Mouse (Mus musculus) myocyte (in vitro differentiated cells): ENCODE data around the gene Gm8298. TPM values are rescaled to one million over a fixed set of nuclear protein-coding genes. Genes with fewer than 3 reads are reported as not detected.

Source experiments
- H3K27me3 ChIP-seq: one replicate; pipeline ENCODE4 v1.6.1; 2011; ENCODE audit not compliant: control insufficient read depth, insufficient read depth, insufficient read length
- H3K36me3 ChIP-seq: one replicate; pipeline ENCODE4 v1.6.1; 2011; ENCODE audit not compliant: control insufficient read depth, insufficient read depth
- H3K4me2 ChIP-seq: one replicate; pipeline ENCODE4 v1.6.1; 2011; ENCODE audit warnings: low read depth, control low read depth
- H3K4me3 ChIP-seq: one replicate; pipeline ENCODE4 v1.5.1; 2011; ENCODE audit warnings: mild to moderate bottlenecking, control low read depth, moderate library complexity
- H3K79me2 ChIP-seq: one replicate; pipeline ENCODE4 v1.6.1; 2011; ENCODE audit not compliant: control insufficient read depth, insufficient read depth
- H3ac ChIP-seq: one replicate; pipeline ENCODE4 v1.6.1; 2011; ENCODE audit not compliant: control insufficient read depth, insufficient read length
- CEBPB ChIP-seq: IDR thresholded peaks from 2 replicates; pipeline ENCODE4 v1.6.1; 2011; ENCODE audit warnings: mild to moderate bottlenecking, moderate library complexity; ENCODE audit not compliant: poor library complexity, insufficient read depth, severe bottlenecking
- E2F4 ChIP-seq: IDR thresholded peaks from one replicate; pipeline ENCODE4 v1.6.1; 2011; ENCODE audit warnings: mild to moderate bottlenecking, control low read depth, moderate library complexity; ENCODE audit not compliant: insufficient read depth
- MAX ChIP-seq: IDR thresholded peaks from one replicate; pipeline ENCODE4 v1.6.1; 2011; ENCODE audit warnings: low read depth, mild to moderate bottlenecking, control low read depth
- MYOD1 ChIP-seq, 3 experiments: IDR thresholded peaks; one replicate each; pipeline ENCODE4 v1.6.1; 2011; ENCODE audit warnings: control low read depth in 2 of 3, low read depth in 2 of 3, mild to moderate bottlenecking in 2 of 3, moderate library complexity in 1 of 3; ENCODE audit not compliant: insufficient read length in 2 of 3, control insufficient read depth in 1 of 3
- MYOG ChIP-seq, 3 experiments: IDR thresholded peaks; one replicate each; pipeline ENCODE4 v1.6.1; 2011; ENCODE audit warnings: control low read depth in 2 of 3, low read depth in 2 of 3, mild to moderate bottlenecking in 2 of 3; ENCODE audit not compliant: insufficient read length in 2 of 3, control insufficient read depth in 1 of 3, insufficient read depth in 1 of 3
- POLR2A ChIP-seq: IDR thresholded peaks from one replicate; pipeline ENCODE4 v1.6.1; 2011; ENCODE audit warnings: low read depth, mild to moderate bottlenecking, control low read depth, moderate library complexity; ENCODE audit not compliant: insufficient read length
- POLR2AphosphoS2 ChIP-seq: IDR thresholded peaks from one replicate; pipeline ENCODE4 v1.6.1; 2011; ENCODE audit warnings: low read depth, control low read depth; ENCODE audit not compliant: insufficient read length
- REST ChIP-seq: IDR thresholded peaks from one replicate; pipeline ENCODE4 v1.6.1; 2011; ENCODE audit warnings: mild to moderate bottlenecking, control low read depth, moderate library complexity; ENCODE audit not compliant: insufficient read depth, insufficient read length
- SRF ChIP-seq: IDR thresholded peaks from one replicate; pipeline ENCODE4 v1.6.1; 2011; ENCODE audit warnings: low read depth; ENCODE audit not compliant: control insufficient read depth, insufficient read length
- TCF12 ChIP-seq: IDR thresholded peaks from one replicate; pipeline ENCODE4 v1.6.1; 2011; ENCODE audit warnings: mild to moderate bottlenecking, control low read depth; ENCODE audit not compliant: poor library complexity, insufficient read depth, severe bottlenecking
- TCF3 ChIP-seq: IDR thresholded peaks from one replicate; pipeline ENCODE4 v1.6.1; 2011; ENCODE audit warnings: low read depth, control low read depth; ENCODE audit not compliant: insufficient read length
- USF1 ChIP-seq: IDR thresholded peaks from one replicate; pipeline ENCODE4 v1.6.1; 2011; ENCODE audit warnings: low read depth, mild to moderate bottlenecking, control low read depth, moderate library complexity
- polyA plus RNA-seq: library from polyadenylated mRNA; unstranded; fragments of >200 nt; fragmentation: generic; extraction: Trizol; gene quantifications from one replicate; pipeline ENCODE4 v1.2.1, GENCODE M21; 2012; ENCODE audit warnings: missing spikeins

Gm8298 gene
- polyA plus RNA-seq, 1 experiment, result not detected

GRCm38 (mm10) chr3:59924914-59925313 lies 64.1 kb downstream of the Gm8298 start, which contains the start of gene C130079G13Rik:
Gene C130079G13Rik (plus strand): TSS chr3:59925214.
- H3K79me2 ChIP-seq, result no peaks in the 10 kb centered on the region
- H3K4me2 ChIP-seq, result no peak within 1 kb of the TSS
- TF ChIP-seq POLR2A, result no peak
- no peak for TF ChIP-seq MYOD1 (IDR thresholded peaks at IDR 0.05; ENCODE audit: control insufficient read depth in 1 of 3, insufficient read length in 2 of 3, low read depth in 2 of 3)
- no peak for TF ChIP-seq USF1
- TF ChIP-seq SRF, result no peak
- no peak for TF ChIP-seq MAX
- no peak for TF ChIP-seq REST
- TF ChIP-seq TCF12, result no peak
- no peak for TF ChIP-seq TCF3
- no peak for TF ChIP-seq POLR2AphosphoS2
- TF ChIP-seq E2F4, result no peak
- no peak for TF ChIP-seq CEBPB
- no peak for TF ChIP-seq MYOG (IDR thresholded peaks at IDR 0.05; ENCODE audit: control insufficient read depth in 1 of 3, insufficient read depth in 1 of 3, insufficient read length in 2 of 3, low read depth in 2 of 3)
- no peak within 1 kb of the TSS for H3K4me3 ChIP-seq
- no peak within 1 kb of the TSS for H3ac ChIP-seq
- H3K36me3 ChIP-seq, result no peaks in the 10 kb centered on the region
- no peaks in the 10 kb centered on the region for H3K27me3 ChIP-seq

Other genes with a start within 250 kb of the Gm8298 start
- gene Gm5538, start 131.3 kb upstream of the Gm8298 start, polyA plus RNA-seq, result not detected
- gene C130079G13Rik, start 64.2 kb downstream of the Gm8298 start, polyA plus RNA-seq, result not detected
- gene Aadacl2, start 145.7 kb downstream of the Gm8298 start, polyA plus RNA-seq, result not detected
- not detected for gene Aadac, start 164.7 kb downstream of the Gm8298 start, polyA plus RNA-seq
- gene Sucnr1, start 220.8 kb downstream of the Gm8298 start, polyA plus RNA-seq, result not detected